Mouse (Mus musculus) neural tube, embryonic 14.5 days (tissue): ENCODE results near the gene Ttc9b. TPM values are rescaled to one million over a fixed set of nuclear protein-coding genes. Genes with fewer than 3 reads are reported as not detected.

Experiments
- ATAC-seq: fragments of 200-750 bp; cut with Nextera tagmentation; 2 replicates; pipeline ENCODE4 v1.8.0; 2017; ENCODE audit warnings: low read depth, mild to moderate bottlenecking, moderate TSS enrichment, moderate library complexity
- H3K27ac ChIP-seq: fragments of 300-500 bp; sonication (generic); 2 replicates; pipeline ENCODE4 v1.5.1; 2014; ENCODE audit warnings: low read depth, mild to moderate bottlenecking, control low read depth, low read length, moderate library complexity, mixed read lengths
- H3K27me3 ChIP-seq: fragments of 300-500 bp; sonication (generic); 2 replicates; pipeline ENCODE4 v1.6.1; 2014; ENCODE audit warnings: low read length; ENCODE audit not compliant: control insufficient read depth, insufficient read depth
- H3K36me3 ChIP-seq: fragments of 300-500 bp; sonication (generic); 2 replicates; pipeline ENCODE4 v1.6.1; 2014; ENCODE audit warnings: low read length, mixed read lengths; ENCODE audit not compliant: control insufficient read depth, insufficient read depth
- H3K4me1 ChIP-seq: fragments of 300-500 bp; sonication (generic); 2 replicates; pipeline ENCODE4 v1.6.1; 2014; ENCODE audit warnings: low read length; ENCODE audit not compliant: control insufficient read depth, insufficient read depth
- H3K4me2 ChIP-seq: fragments of 300-500 bp; sonication (generic); 2 replicates; pipeline ENCODE4 v1.6.1; 2014; ENCODE audit warnings: mild to moderate bottlenecking, low read depth, low read length, control low read depth
- H3K4me3 ChIP-seq: fragments of 300-500 bp; sonication (generic); 2 replicates; pipeline ENCODE4 v1.5.1; 2014; ENCODE audit warnings: low read depth, low read length, control low read depth, mixed read lengths
- H3K9ac ChIP-seq: fragments of 300-500 bp; sonication (generic); replicated peaks from 2 replicates; pipeline ENCODE4 v1.6.1; 2014; ENCODE audit warnings: low read depth, mild to moderate bottlenecking, control low read depth, low read length, mixed read lengths
- H3K9me3 ChIP-seq: fragments of 300-500 bp; sonication (generic); 2 replicates; pipeline ENCODE4 v1.6.1; 2016; ENCODE audit warnings: low read length; ENCODE audit not compliant: control insufficient read depth
- WGBS: fragments of 180-500 bp; shearing (Covaris S2); extraction: QIAGEN DNeasy Blood & Tissue Kit; methylation state at CpG from one replicate; pipeline ENCODE4 v1.1.7; 2014; 5-methylcytosine and 5-hydroxymethylcytosine counted together
- polyA plus RNA-seq: library from polyadenylated mRNA; unstranded; fragments of >200 nt; fragmentation: Nextera tagmentation; extraction: Ambion mirVana; gene quantifications from 2 replicates; pipeline ENCODE4 v1.2.1, GENCODE M21; 2014

The Ttc9b gene
- polyA plus RNA-seq: 80.3 and 111 TPM in 2 replicates

DNA sequence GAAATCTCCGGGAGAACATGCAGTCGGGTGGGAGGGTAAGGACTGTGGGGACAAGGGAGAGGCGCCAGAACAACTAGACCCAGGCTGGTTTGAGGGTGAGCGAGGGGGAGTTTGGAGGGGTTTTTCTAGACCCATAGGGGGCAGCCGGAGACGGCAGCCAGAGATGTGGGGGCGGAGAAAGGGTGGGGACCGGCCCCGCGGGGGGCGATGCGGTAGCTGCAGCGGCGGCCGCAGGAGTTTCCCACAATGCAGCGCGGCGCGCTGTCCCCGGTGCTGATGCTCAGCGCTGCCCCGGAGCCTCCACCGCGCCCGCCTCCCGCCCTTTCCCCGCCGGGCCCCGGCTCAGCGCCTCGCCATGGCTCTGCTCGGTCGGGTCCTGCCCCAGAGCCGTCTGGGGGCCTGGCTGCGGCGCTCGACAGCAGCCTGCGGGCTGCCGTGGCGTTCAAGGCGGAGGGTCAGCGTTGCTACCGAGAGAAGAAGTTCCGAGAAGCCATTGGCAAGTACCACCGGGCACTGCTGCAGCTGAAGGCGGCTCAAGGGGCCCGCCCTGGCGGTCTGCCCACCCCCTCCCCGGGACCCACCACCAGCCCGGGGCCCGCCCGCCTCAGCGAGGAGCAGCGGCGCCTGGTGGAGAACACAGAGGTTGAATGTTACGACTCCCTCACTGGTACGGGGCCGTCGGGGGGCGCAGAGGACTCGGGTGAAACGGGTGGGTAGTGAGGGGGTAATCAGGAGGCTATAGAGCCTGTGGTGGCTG, at the start of gene Ttc9b:
Gene Ttc9b, plus strand, starts transcription at position 235 of the 757 bp plus-strand sequence.
- Histone ChIP-seq H3K36me3 (peaks cover 21% of the 10 kb centered on the region), H3K27me3 (no peaks in the 10 kb centered on the region), H3K27ac (peak within 1 kb of the TSS; percentile 93), H3K4me1 (peaks cover 9% of the 10 kb centered on the region; the same call in 1 of the 2 replicates), H3K4me3 (peak within 1 kb of the TSS; percentile 61), H3K9ac (peak within 1 kb of the TSS; percentile 82), H3K9me3 (no peaks in the 10 kb centered on the region), H3K4me2 (peak within 1 kb of the TSS; percentile 63)
- peak; percentile 80 for ATAC-seq
- whole genome bisulfite sequencing: 2% methylated on average over 57 of the region's 62 CpGs

DNA sequence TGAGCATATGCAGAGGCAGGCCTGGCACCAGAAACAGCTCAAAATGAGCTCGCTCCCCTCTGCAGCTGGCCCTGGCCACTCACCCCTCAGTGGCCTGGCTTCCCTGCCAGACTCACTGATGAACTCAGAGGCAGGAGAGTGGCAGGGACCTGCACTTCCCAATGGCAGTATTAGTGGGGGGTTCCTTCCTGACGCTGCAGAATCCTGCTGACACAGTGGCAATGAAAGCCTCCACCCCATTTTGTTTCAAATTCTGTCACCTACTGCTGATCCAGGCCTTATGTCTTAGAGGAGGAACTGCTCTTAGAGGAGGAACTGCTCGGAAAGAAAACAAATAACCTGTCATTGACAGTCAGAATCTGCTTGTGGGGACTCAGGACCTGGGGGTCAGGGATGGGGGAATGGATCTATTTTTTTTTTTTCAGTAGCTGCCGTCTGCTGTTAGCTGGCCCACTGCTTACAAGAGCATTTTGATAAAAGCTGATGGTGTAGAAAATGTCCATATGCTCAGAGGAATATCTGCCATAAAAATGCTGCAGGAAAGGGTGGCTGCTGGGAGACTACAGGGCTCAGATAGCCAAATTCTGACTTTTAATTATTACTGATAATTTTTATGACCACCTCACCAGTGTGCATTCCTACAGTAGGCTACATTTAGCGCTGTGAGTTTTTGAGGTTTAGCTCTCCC, 48.9 kb upstream of the Ttc9b start:
- H3K9me3 ChIP-seq: no peaks in the 10 kb centered on the region
- peaks cover 12% of the 10 kb centered on the region; the same call in 1 of the 2 replicates for H3K4me1 ChIP-seq
- no peak for ATAC-seq
- no peak overlapping the region for H3K4me3 ChIP-seq
- no peaks in the 10 kb centered on the region for H3K27me3 ChIP-seq
- H3K27ac ChIP-seq: peak overlapping the region; percentile 66
- WGBS: 42% methylated on average over 5 of the region's 5 CpGs
- H3K9ac ChIP-seq: no peak overlapping the region
- H3K36me3 ChIP-seq: 0 out of 2 replicates have a peak, but pooled peaks cover 5% of the 10 kb centered on the region
- no peak overlapping the region for H3K4me2 ChIP-seq

DNA sequence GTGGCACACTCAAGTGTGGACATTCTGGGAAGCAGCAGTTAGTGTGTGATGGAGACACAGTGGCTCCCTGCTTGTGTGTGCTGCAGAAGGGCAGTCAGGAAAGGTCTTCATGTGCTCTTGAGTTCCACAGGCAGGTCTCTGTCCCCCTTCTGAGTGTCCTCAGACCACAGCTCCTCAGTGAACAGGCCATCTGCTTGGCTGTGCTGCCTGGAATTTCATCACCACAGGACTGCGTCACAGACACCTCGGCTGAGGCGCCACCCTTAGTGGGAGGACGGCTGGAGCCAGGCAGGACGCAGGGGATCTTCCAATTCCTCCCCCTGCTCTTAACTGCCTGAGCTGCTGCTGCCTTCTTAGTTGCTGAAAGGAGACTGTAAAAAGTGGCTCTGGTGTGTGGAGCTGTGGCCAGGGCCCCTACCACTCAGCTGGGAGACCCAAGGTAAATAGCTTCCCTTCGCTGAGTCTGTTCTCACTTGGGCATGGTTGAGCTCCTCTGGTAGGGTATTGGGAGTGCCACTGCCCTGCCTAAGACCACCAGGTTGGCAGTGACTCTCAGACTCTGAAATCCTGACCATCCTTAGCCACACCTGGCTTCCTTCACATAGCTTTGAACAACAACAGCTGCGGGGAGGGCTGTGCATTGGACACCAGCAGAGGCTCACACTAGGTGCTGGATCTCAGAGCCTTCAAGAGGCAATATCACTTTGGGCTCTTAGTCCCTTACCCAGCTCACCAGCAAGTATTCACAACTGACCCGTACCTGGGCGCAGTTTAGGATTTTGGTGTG, 48.0 kb upstream of the Ttc9b start:
- Histone ChIP-seq H3K9me3 (no peaks in the 10 kb centered on the region), H3K4me1 (peaks cover 12% of the 10 kb centered on the region; the same call in 1 of the 2 replicates), H3K27me3 (no peaks in the 10 kb centered on the region), H3K36me3 (0 out of 2 replicates have a peak, but pooled peaks cover 8% of the 10 kb centered on the region), H3K27ac (peak overlapping the region; percentile 66), H3K4me2 (no peak overlapping the region), H3K4me3 (no peak overlapping the region), H3K9ac (no peak overlapping the region)
- no peak for ATAC-seq
- WGBS: 82% methylated on average over 9 of the region's 9 CpGs

DNA sequence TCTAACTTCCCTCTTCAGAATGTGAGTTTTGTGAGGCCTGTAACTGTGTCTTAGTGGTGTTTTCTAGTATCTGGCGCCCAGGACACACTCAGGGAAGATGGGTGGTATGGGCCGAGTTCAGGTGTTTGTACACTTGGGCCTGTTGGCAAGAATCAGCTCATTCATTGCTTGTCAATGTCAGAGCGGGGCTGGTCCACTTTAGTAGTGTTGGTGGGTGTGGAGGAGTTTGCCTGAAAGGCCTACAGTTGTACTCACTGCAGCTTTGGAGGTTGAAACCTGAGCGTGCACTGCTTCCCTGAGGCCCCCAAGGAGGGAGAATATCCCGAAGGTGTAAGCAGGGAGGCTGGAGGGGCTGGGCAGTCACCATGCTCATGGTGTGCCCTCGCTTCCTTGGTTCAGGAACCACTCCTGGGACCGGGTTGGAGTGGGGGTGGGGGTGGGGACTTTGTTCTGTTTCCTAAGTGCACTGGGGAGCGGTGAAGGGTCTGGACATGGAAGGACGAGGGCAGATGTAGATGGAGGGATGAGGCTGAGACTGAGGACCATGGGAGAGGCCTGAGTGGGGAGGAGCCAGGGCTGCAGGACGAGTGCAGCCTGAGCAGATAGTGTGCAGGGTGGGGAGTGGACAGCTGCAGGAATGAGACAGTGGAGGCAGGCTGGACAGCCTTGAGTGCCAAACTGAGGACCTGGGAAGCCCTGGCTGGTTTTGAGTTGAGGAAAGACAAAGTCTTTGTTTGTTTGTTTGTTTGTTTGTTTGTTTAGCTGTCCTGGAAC, 47.0 kb upstream of the Ttc9b start:
- Histone ChIP-seq H3K4me1 (peaks cover 12% of the 10 kb centered on the region; the same call in 1 of the 2 replicates), H3K36me3 (0 out of 2 replicates have a peak, but pooled peaks cover 8% of the 10 kb centered on the region), H3K27ac (no peak overlapping the region), H3K4me2 (no peak overlapping the region), H3K4me3 (no peak overlapping the region), H3K9me3 (no peaks in the 10 kb centered on the region), H3K27me3 (no peaks in the 10 kb centered on the region), H3K9ac (no peak overlapping the region)
- 60% methylated on average over 10 of the region's 10 CpGs for WGBS
- no peak for ATAC-seq

DNA sequence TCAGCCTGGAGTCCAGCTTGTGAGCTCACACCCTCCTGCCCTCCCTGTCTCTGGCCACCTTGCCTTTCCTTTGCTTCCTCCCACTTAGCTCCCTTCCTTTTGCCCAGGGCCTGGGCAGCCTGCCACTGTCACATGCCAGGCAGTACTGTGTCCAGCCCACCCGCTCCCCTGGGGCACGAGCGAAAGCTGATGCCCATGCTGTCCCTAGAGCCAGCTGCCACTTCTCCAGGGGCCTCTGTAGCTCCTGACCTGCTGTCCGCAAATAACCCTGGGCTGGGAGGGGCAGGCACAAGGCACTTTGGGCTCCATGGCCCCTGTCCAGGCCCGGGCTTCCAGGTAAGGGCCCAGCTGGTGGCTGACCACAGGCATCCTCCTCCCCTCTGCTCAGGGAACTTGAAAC, 46.1 kb upstream of the Ttc9b start:
- ATAC-seq: no peak
- 0 out of 2 replicates have a peak, but pooled peaks cover 8% of the 10 kb centered on the region for H3K36me3 ChIP-seq
- no peak overlapping the region for H3K27ac ChIP-seq
- no peak overlapping the region for H3K4me3 ChIP-seq
- 38% methylated on average over 5 of the region's 5 CpGs for WGBS
- H3K27me3 ChIP-seq: no peaks in the 10 kb centered on the region
- H3K9ac ChIP-seq: no peak overlapping the region
- H3K4me1 ChIP-seq: peaks cover 12% of the 10 kb centered on the region; the same call in 1 of the 2 replicates
- H3K9me3 ChIP-seq: no peaks in the 10 kb centered on the region
- no peak overlapping the region for H3K4me2 ChIP-seq

DNA sequence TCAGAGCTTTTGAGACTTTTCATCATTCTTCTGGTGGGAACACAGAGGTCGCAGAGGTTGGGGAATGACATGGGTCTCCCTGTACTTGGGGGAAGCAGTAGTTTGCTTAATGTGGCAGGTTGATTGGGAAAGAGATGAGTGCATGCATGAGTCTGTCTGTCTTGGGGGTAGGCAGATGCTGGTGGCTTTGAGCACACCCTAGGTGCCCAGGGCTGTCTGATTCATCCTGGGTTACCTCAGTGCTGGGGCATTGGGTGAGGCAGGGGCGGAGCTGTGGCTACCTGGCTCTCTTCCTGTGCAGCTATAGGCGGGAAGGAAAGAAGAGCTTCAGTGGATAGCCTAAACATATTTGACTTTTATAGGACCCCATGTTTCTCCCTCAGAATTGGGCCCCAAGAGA, 45.6 kb upstream of the Ttc9b start:
- 94% methylated on average over 3 of the region's 3 CpGs for WGBS
- no peak for ATAC-seq
- H3K4me1 ChIP-seq: peaks cover 12% of the 10 kb centered on the region; the same call in 1 of the 2 replicates

DNA sequence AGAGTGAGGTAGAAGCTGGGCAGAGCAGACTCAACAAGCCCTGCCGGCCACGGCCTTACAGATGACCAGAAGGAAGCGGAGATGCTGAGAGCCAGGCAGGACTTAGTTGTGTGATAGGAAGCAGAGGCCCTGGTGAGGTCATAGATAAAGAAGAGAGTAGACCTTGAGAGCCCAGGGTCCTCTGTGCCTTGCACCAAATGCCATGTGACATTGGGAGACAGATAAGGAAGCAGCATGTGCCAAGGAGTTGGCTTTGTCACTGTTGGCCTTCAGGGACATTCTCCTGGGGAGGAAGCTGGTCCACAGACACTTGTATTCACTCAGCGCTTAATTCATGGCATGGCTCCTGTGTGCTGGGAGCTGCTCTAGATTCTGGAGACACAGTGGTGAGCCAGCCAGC, 44.4 kb upstream of the Ttc9b start:
- no peak overlapping the region for H3K4me3 ChIP-seq
- H3K27me3 ChIP-seq: no peaks in the 10 kb centered on the region
- H3K4me1 ChIP-seq: peaks cover 10% of the 10 kb centered on the region; the same call in 1 of the 2 replicates
- H3K36me3 ChIP-seq: 0 out of 2 replicates have a peak, but pooled peaks cover 8% of the 10 kb centered on the region
- no peaks in the 10 kb centered on the region for H3K9me3 ChIP-seq
- H3K4me2 ChIP-seq: no peak overlapping the region
- no peak overlapping the region for H3K9ac ChIP-seq
- WGBS: 95% methylated on average over 4 of the region's 4 CpGs
- ATAC-seq: no peak
- H3K27ac ChIP-seq: no peak overlapping the region

More for the DNA sequence above, 45.6 kb upstream of the Ttc9b start:
- H3K27me3 ChIP-seq: no peaks in the 10 kb centered on the region
- 0 out of 2 replicates have a peak, but pooled peaks cover 8% of the 10 kb centered on the region for H3K36me3 ChIP-seq
- no peak overlapping the region for H3K27ac ChIP-seq
- H3K9ac ChIP-seq: no peak overlapping the region
- H3K4me3 ChIP-seq: no peak overlapping the region
- no peak overlapping the region for H3K4me2 ChIP-seq
- H3K9me3 ChIP-seq: no peaks in the 10 kb centered on the region

DNA sequence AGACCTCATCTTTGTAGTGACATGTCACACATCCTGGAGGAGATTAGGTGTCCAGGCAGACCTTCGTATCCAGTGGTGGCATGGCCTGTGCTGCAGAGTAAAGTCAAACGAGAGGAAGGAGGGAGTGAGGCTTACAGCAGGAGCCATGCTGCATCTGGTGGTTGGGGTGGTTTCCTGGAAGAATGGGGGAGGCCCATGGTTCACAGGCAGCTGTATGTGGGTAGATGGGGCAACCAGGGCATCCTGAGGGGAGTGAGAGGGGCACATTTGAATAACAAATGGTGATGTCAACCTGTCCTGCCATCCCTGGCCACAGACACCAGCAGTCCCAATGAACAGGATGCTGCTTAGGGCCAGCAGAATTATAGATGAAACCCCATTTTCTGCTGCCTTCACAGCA, 44.0 kb upstream of the Ttc9b start:
- H3K27me3 ChIP-seq: no peaks in the 10 kb centered on the region
- H3K4me2 ChIP-seq: no peak overlapping the region
- H3K9me3 ChIP-seq: no peaks in the 10 kb centered on the region
- H3K36me3 ChIP-seq: 0 out of 2 replicates have a peak, but pooled peaks cover 8% of the 10 kb centered on the region
- no peak overlapping the region for H3K9ac ChIP-seq
- peaks cover 11% of the 10 kb centered on the region; the same call in 1 of the 2 replicates for H3K4me1 ChIP-seq
- H3K27ac ChIP-seq: no peak overlapping the region
- 93% methylated on average over 2 of the region's 2 CpGs for WGBS
- no peak for ATAC-seq
- no peak overlapping the region for H3K4me3 ChIP-seq
